Mouse (Mus musculus) limb, embryonic 12.5 days (tissue): ENCODE results near the gene Foxc1. TPM values are rescaled to one million over a fixed set of nuclear protein-coding genes. Genes with fewer than 3 reads are reported as not detected.

ENCODE experiments used
- ATAC-seq: fragments of 200-750 bp; cut with Nextera tagmentation; 2 replicates; pipeline ENCODE4 v1.8.0; 2017; ENCODE audit warnings: low read depth, moderate TSS enrichment; ENCODE audit not compliant: insufficient number of reproducible peaks, insufficient read depth, low FRiP score, low TSS enrichment
- H3K27ac ChIP-seq: fragments of 300-500 bp; sonication (generic); 2 replicates; pipeline ENCODE4 v1.5.1; 2016; ENCODE audit warnings: mild to moderate bottlenecking, moderate library complexity
- H3K27me3 ChIP-seq: fragments of 300-500 bp; sonication (generic); 2 replicates; pipeline ENCODE4 v1.6.1; 2016; ENCODE audit warnings: mild to moderate bottlenecking, moderate library complexity
- H3K36me3 ChIP-seq: fragments of 300-500 bp; sonication (generic); 2 replicates; pipeline ENCODE4 v1.6.1; 2016; ENCODE audit warnings: mild to moderate bottlenecking, moderate library complexity
- H3K4me1 ChIP-seq: fragments of 300-500 bp; sonication (generic); replicated peaks from 2 replicates; pipeline ENCODE4 v1.6.1; 2016
- H3K4me2 ChIP-seq: fragments of 300-500 bp; sonication (generic); 2 replicates; pipeline ENCODE4 v1.6.1; 2016; ENCODE audit warnings: mild to moderate bottlenecking, moderate library complexity
- H3K4me3 ChIP-seq: fragments of 300-500 bp; sonication (generic); replicated peaks from 2 replicates; pipeline ENCODE4 v1.5.1; 2016; ENCODE audit warnings: mild to moderate bottlenecking
- H3K9ac ChIP-seq: fragments of 300-500 bp; sonication (generic); replicated peaks from 2 replicates; pipeline ENCODE4 v1.6.1; 2016; ENCODE audit warnings: mild to moderate bottlenecking, moderate library complexity
- H3K9me3 ChIP-seq: fragments of 300-500 bp; sonication (generic); 2 replicates; pipeline ENCODE4 v1.6.1; 2016; ENCODE audit warnings: mild to moderate bottlenecking, moderate library complexity
- WGBS: fragments of 180-500 bp; shearing (Covaris S2); methylation state at CpG from one replicate; pipeline ENCODE4 v1.1.7; 2016; 5-methylcytosine and 5-hydroxymethylcytosine counted together
- polyA plus RNA-seq: library from polyadenylated mRNA; unstranded; fragments of >200 nt; fragmentation: Nextera tagmentation; extraction: Ambion mirVana; gene quantifications from 2 replicates; pipeline ENCODE4 v1.2.1, GENCODE M21; 2016

The Foxc1 gene
- polyA plus RNA-seq, 1 experiment from 2014 or later = 7.5 TPM

- H3K9ac ChIP-seq = no peak overlapping the region
- H3K4me1 ChIP-seq = peaks cover 90% of the 10 kb centered on the region
- peaks cover 81% of the 10 kb centered on the region for H3K27me3 ChIP-seq
- H3K36me3 ChIP-seq = no peaks in the 10 kb centered on the region
- 17% methylated on average over 7 of the region's 7 CpGs for WGBS
- no peak overlapping the region for H3K4me3 ChIP-seq
- H3K27ac ChIP-seq = no peak overlapping the region
- ATAC-seq = no peak
- no peak overlapping the region for H3K4me2 ChIP-seq
- no peaks in the 10 kb centered on the region for H3K9me3 ChIP-seq
These were observed 11.9 kb downstream of the Foxc1 start for GRCm38 (mm10) chr13:31818337-31818736.

- Histone ChIP-seq H3K4me2 (peak overlapping the region; percentile 57), H3K4me1 (peaks cover 88% of the 10 kb centered on the region)
- 23% methylated on average over 14 of the region's 14 CpGs for WGBS
These were observed 13.4 kb downstream of the Foxc1 start for GRCm38 (mm10) chr13:31819664-31820405.

GRCm38 (mm10) chr13:31820587-31821017 is 14.2 kb downstream of the Foxc1 start:
- H3K4me1 ChIP-seq = peaks cover 86% of the 10 kb centered on the region
- 2% methylated on average over 16 of the region's 16 CpGs for WGBS
- H3K27me3 ChIP-seq = peaks cover 73% of the 10 kb centered on the region
- peak overlapping the region; percentile 32 for H3K4me3 ChIP-seq
- H3K9ac ChIP-seq = peak overlapping the region; percentile 54; the same call in 1 of the 2 replicates
- peak overlapping the region; percentile 57 for H3K4me2 ChIP-seq
- no peak for ATAC-seq
- no peaks in the 10 kb centered on the region for H3K36me3 ChIP-seq
- H3K9me3 ChIP-seq = no peaks in the 10 kb centered on the region
- peak overlapping the region; percentile 70; the same call in 1 of the 2 replicates for H3K27ac ChIP-seq

More at GRCm38 (mm10) chr13:31819664-31820405, 13.4 kb downstream of the Foxc1 start:
- Histone ChIP-seq H3K4me3 (no peak overlapping the region), H3K27ac (no peak overlapping the region), H3K27me3 (peaks cover 74% of the 10 kb centered on the region), H3K9me3 (no peaks in the 10 kb centered on the region), H3K36me3 (no peaks in the 10 kb centered on the region), H3K9ac (no peak overlapping the region)
- ATAC-seq = no peak

- peaks cover 81% of the 10 kb centered on the region for H3K4me1 ChIP-seq
- peaks cover 71% of the 10 kb centered on the region for H3K27me3 ChIP-seq
- WGBS = 8% methylated on average over 6 of the region's 6 CpGs
- H3K4me3 ChIP-seq = peak overlapping the region; percentile 32
- H3K27ac ChIP-seq = peak overlapping the region; percentile 70; the same call in 1 of the 2 replicates
- peak overlapping the region; percentile 57 for H3K4me2 ChIP-seq
- no peaks in the 10 kb centered on the region for H3K9me3 ChIP-seq
- peak overlapping the region; percentile 54; the same call in 1 of the 2 replicates for H3K9ac ChIP-seq
- ATAC-seq = no peak
- H3K36me3 ChIP-seq = no peaks in the 10 kb centered on the region
These were observed 14.6 kb downstream of the Foxc1 start for GRCm38 (mm10) chr13:31821050-31821449.

- peaks cover 62% of the 10 kb centered on the region for H3K4me1 ChIP-seq
- no peaks in the 10 kb centered on the region for H3K36me3 ChIP-seq
- H3K27ac ChIP-seq = no peak overlapping the region
- no peaks in the 10 kb centered on the region for H3K9me3 ChIP-seq
- H3K9ac ChIP-seq = no peak overlapping the region
- 11% methylated on average over 5 of the region's 5 CpGs for WGBS
- H3K4me2 ChIP-seq = no peak overlapping the region
- no peak for ATAC-seq
- H3K27me3 ChIP-seq = peaks cover 65% of the 10 kb centered on the region
- H3K4me3 ChIP-seq = no peak overlapping the region
These were observed 16.9 kb downstream of the Foxc1 start for GRCm38 (mm10) chr13:31823316-31823715.

GRCm38 (mm10) chr13:31825180-31825579 is 18.7 kb downstream of the Foxc1 start:
- ATAC-seq = no peak
- H3K4me1 ChIP-seq = peaks cover 45% of the 10 kb centered on the region
- no peak overlapping the region for H3K27ac ChIP-seq
- peaks cover 64% of the 10 kb centered on the region for H3K27me3 ChIP-seq
- no peaks in the 10 kb centered on the region for H3K9me3 ChIP-seq
- H3K4me3 ChIP-seq = no peak overlapping the region
- no peak overlapping the region for H3K9ac ChIP-seq
- no peak overlapping the region for H3K4me2 ChIP-seq
- WGBS = 93% methylated on average over 1 of the region's 1 CpGs
- H3K36me3 ChIP-seq = no peaks in the 10 kb centered on the region

- Histone ChIP-seq H3K27me3 (peaks cover 52% of the 10 kb centered on the region), H3K4me3 (no peak overlapping the region), H3K27ac (no peak overlapping the region), H3K9ac (no peak overlapping the region), H3K36me3 (no peaks in the 10 kb centered on the region), H3K4me2 (no peak overlapping the region), H3K4me1 (peaks cover 27% of the 10 kb centered on the region), H3K9me3 (no peaks in the 10 kb centered on the region)
- ATAC-seq = no peak
- 77% methylated on average over 5 of the region's 5 CpGs for WGBS
These were observed 20.7 kb downstream of the Foxc1 start for GRCm38 (mm10) chr13:31827160-31827559.

GRCm38 (mm10) chr13:31827820-31828332 is 21.4 kb downstream of the Foxc1 start:
- Histone ChIP-seq H3K4me2 (no peak overlapping the region), H3K9me3 (no peaks in the 10 kb centered on the region), H3K27ac (no peak overlapping the region), H3K36me3 (no peaks in the 10 kb centered on the region), H3K27me3 (peaks cover 48% of the 10 kb centered on the region), H3K4me1 (peaks cover 20% of the 10 kb centered on the region), H3K4me3 (no peak overlapping the region), H3K9ac (no peak overlapping the region)
- ATAC-seq = no peak
- 56% methylated on average over 3 of the region's 3 CpGs for WGBS

GRCm38 (mm10) chr13:31828446-31828845 is 22.0 kb downstream of the Foxc1 start:
- no peaks in the 10 kb centered on the region for H3K36me3 ChIP-seq
- H3K4me2 ChIP-seq = no peak overlapping the region
- 88% methylated on average over 4 of the region's 4 CpGs for WGBS
- no peaks in the 10 kb centered on the region for H3K9me3 ChIP-seq
- no peak overlapping the region for H3K9ac ChIP-seq
- H3K4me1 ChIP-seq = peaks cover 17% of the 10 kb centered on the region
- no peak overlapping the region for H3K27ac ChIP-seq
- no peak for ATAC-seq
- H3K27me3 ChIP-seq = peaks cover 52% of the 10 kb centered on the region
- H3K4me3 ChIP-seq = no peak overlapping the region

- no peak overlapping the region for H3K9ac ChIP-seq
- H3K9me3 ChIP-seq = no peaks in the 10 kb centered on the region
- WGBS = 59% methylated on average over 9 of the region's 9 CpGs
- no peaks in the 10 kb centered on the region for H3K36me3 ChIP-seq
- H3K4me1 ChIP-seq = no peaks in the 10 kb centered on the region
- H3K4me3 ChIP-seq = no peak overlapping the region
- H3K27ac ChIP-seq = no peak overlapping the region
- peaks cover 55% of the 10 kb centered on the region for H3K27me3 ChIP-seq
- H3K4me2 ChIP-seq = no peak overlapping the region
- ATAC-seq = no peak
These were observed 23.9 kb downstream of the Foxc1 start for GRCm38 (mm10) chr13:31830332-31830731.

GRCm38 (mm10) chr13:31835802-31836201 is 29.4 kb downstream of the Foxc1 start:
- Histone ChIP-seq H3K4me3 (no peak overlapping the region), H3K9me3 (no peaks in the 10 kb centered on the region), H3K4me1 (peaks cover 7% of the 10 kb centered on the region), H3K9ac (no peak overlapping the region), H3K36me3 (no peaks in the 10 kb centered on the region), H3K27ac (no peak overlapping the region), H3K4me2 (no peak overlapping the region), H3K27me3 (peaks cover 40% of the 10 kb centered on the region)
- WGBS = 77% methylated on average over 4 of the region's 4 CpGs
- ATAC-seq = no peak
